Mouse (Mus musculus) cerebellum, adult 18-20 months (tissue): ENCODE results near the gene Gm26661.

ENCODE experiments used
- DNase-seq, 2 experiments: peaks; one replicate each; pipeline ENCODE4 v3.0.0; 2021

Gm26661 gene

DNA sequence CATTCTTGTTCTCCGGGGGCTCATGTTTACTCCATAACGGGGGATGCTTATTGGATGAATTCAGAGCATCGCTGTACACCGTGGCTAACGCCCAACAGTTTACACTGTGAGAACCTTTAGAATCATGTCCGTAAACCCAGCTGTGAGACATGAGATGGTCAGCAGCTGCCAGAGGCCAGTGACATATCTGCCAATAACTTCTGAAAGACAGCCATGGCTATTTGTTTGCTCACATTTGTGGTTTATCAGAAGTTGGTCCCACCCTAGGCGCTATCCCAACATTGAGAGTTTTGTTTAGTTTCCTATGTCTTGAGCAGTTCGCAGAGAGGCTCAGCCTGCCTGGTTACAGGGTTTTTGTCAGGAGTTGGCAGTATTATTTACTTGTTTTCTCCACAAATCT lies 30.0 kb downstream of the Gm26661 start:
- DNase-seq = no peak

- DNase-seq = no peak
These were observed 31.3 kb downstream of the Gm26661 start for GRCm38 (mm10) chr14:7822693-7823092.

- no peak for DNase-seq
These were observed 33.4 kb downstream of the Gm26661 start for GRCm38 (mm10) chr14:7824651-7825268.

GRCm38 (mm10) chr14:7826151-7826937 lies 35.0 kb downstream of the Gm26661 start:
- DNase-seq = no peak

- DNase-seq = no peak
These were observed 37.8 kb downstream of the Gm26661 start for GRCm38 (mm10) chr14:7829181-7829580.

DNA sequence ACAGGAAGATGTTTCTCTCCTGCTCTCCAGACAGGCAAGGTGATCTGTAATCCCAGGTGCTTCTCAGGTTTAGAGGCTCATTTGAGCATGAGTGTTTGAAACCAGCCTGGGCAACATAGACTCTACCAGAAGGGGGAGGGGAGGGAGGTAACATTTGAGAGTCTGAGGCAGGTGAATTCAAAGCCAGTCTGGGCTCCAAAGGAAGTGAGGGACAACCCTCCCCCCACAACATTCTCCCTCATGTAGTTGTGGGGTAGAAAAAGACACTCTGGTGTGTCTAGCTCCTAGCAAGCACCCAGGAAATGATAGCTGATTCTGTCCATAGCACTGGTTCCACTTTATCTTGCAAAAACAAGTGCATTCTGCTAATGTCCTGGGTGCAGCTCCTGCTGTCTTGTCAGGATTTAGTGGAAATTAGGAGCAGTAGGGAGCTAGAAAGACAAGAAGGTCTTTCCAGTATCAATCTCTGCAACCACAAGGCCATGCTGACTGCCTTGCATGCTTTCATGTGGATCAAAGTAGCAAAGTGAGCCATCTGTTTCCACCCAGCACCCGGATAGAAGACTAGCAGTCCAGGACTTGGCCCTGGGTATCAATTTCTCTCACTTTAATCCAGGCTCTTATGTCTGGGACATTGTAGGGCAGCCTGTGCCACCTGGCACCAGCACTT lies 40.5 kb downstream of the Gm26661 start:
- DNase-seq = peak; percentile 55 to 70

- no peak for DNase-seq
These were observed 41.0 kb downstream of the Gm26661 start for GRCm38 (mm10) chr14:7832440-7832783.

DNA sequence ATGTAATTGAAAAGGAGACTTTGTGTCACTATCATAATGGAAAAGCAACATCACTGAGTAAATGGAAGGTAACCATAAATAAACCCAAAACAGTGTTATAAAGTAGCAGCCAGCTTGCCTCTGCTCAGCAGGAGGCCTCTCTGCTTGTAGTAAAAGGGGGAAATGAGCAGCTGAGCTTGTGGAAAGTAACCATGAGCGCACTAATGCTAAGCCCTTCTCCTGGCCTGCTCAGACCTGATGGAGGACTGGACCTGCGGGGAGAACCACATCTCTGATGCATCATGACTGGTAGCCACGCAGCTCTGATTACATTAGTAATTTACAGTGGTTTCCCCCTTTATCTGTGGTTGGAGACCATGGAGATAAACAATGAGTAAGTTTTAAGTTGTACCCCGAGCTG lies 42.1 kb downstream of the Gm26661 start:
- no peak for DNase-seq

DNA sequence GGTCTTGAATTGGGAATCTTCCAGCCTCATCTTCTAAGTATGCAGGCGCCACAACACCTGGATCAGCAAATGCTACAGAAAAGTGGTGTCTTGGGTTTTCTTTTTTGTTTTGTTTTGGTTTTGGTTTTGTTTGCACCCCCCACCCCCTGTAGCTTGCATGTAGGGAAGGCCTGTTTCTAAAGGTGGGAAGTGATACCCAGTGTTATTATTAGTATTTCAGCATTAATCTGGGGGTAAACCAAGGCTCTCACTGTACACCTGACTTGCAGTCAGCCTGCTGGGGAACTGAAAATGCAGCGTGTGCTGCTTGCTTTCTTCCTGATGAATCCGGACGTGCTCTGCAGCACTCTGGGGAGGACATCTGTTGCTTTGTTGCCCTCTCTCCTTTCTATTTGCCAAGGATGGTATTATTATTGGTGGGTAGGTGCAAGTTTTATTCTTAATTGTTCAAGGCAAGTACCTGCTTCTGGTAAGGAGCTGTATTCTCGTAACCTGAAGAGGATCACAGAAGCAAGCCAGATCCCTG lies 47.2 kb downstream of the Gm26661 start:
- DNase-seq = no peak

GRCm38 (mm10) chr14:7839950-7840514 lies 48.6 kb downstream of the Gm26661 start:
- no peak for DNase-seq
